Mouse (Mus musculus) MEL (cell line): ENCODE data around the gene Zfp607b. TPM values are rescaled to one million over a fixed set of nuclear protein-coding genes. Genes with fewer than 3 reads are reported as not detected.

Experiments used
- DNase-seq: peaks from one replicate; pipeline ENCODE4 v3.0.0; 2011; ENCODE audit warnings: low read depth, low spot score
- H3K27ac ChIP-seq: 2 replicates; pipeline ENCODE4 v1.5.1; 2012; ENCODE audit warnings: low read depth, mild to moderate bottlenecking, control low read depth, low read length, moderate library complexity; ENCODE audit not compliant: control insufficient read depth
- H3K27me3 ChIP-seq, 2 experiments: fragments of 150-350 bp in 1 of 2; sonication (generic) in 1 of 2; 2 replicates each; pipeline ENCODE4 v1.6.1; 2012; ENCODE audit warnings: low read length in 2 of 2, mild to moderate bottlenecking in 2 of 2, improper control_type of control experiment in 1 of 2, moderate library complexity in 1 of 2; ENCODE audit not compliant: insufficient read depth in 2 of 2, control insufficient read depth in 1 of 2
- H3K36me3 ChIP-seq, 2 experiments: 2 replicates each; pipeline ENCODE4 v1.6.1; 2012 to 2014; ENCODE audit warnings: low read length in 2 of 2, improper control_type of control experiment in 1 of 2, inconsistent platforms in 1 of 2, mild to moderate bottlenecking in 1 of 2; ENCODE audit not compliant: insufficient read depth in 2 of 2, control insufficient read depth in 1 of 2
- H3K4me1 ChIP-seq, 2 experiments: fragments of 150-350 bp in 1 of 2; sonication (generic) in 1 of 2; 2 replicates each; pipeline ENCODE4 v1.6.1; 2012; ENCODE audit warnings: low read length in 2 of 2, improper control_type of control experiment in 1 of 2, mild to moderate bottlenecking in 1 of 2; ENCODE audit not compliant: insufficient read depth in 2 of 2, control insufficient read depth in 1 of 2
- H3K4me3 ChIP-seq, 2 experiments: fragments of 150-350 bp in 1 of 2; sonication (generic) in 1 of 2; 2 replicates each; pipeline ENCODE4 v1.5.1; 2012; ENCODE audit warnings: low read depth in 2 of 2, low read length in 2 of 2, mild to moderate bottlenecking in 2 of 2, moderate library complexity in 2 of 2, control low read depth in 1 of 2, improper control_type of control experiment in 1 of 2; ENCODE audit not compliant: control insufficient read depth in 1 of 2, insufficient read depth in 1 of 2
- H3K79me2 ChIP-seq: 2 replicates; pipeline ENCODE4 v1.6.1; 2012; ENCODE audit warnings: mild to moderate bottlenecking, low read length, moderate library complexity; ENCODE audit not compliant: control insufficient read depth, poor library complexity, insufficient read depth
- H3K9ac ChIP-seq: 2 replicates; pipeline ENCODE4 v1.6.1; 2012; ENCODE audit warnings: low read depth, mild to moderate bottlenecking, control low read depth, low read length, moderate library complexity; ENCODE audit not compliant: control insufficient read depth, poor library complexity, severe bottlenecking
- H3K9me3 ChIP-seq: fragments of 150-350 bp; sonication (generic); replicated peaks from 2 replicates; pipeline ENCODE4 v1.6.1; 2012; ENCODE audit warnings: mild to moderate bottlenecking, low read length, improper control_type of control experiment, moderate library complexity; ENCODE audit not compliant: insufficient read depth
- BHLHE40 ChIP-seq: IDR thresholded peaks from 2 replicates; pipeline ENCODE4 v1.6.1; 2012; ENCODE audit warnings: low read depth, mild to moderate bottlenecking, inconsistent platforms, low read length, improper control_type of control experiment, borderline replicate concordance
- CTCF ChIP-seq, 3 experiments: IDR thresholded peaks in 2 of 3; conservative IDR thresholded peaks in 1 of 3; 2 replicates each; pipeline ENCODE4 v1.5.1; 2011 to 2012; ENCODE audit warnings: low read length in 3 of 3, low read depth in 2 of 3, mild to moderate bottlenecking in 2 of 3, improper control_type of control experiment in 1 of 3, inconsistent platforms in 1 of 3, mixed read lengths in 1 of 3, moderate library complexity in 1 of 3; ENCODE audit not compliant: control insufficient read depth in 1 of 3, insufficient read depth in 1 of 3, poor library complexity in 1 of 3, severe bottlenecking in 1 of 3
- E2F4 ChIP-seq: IDR thresholded peaks from 2 replicates; pipeline ENCODE4 v1.6.1; 2011; ENCODE audit warnings: low read depth, low read length, improper control_type of control experiment, borderline replicate concordance
- ELF1 ChIP-seq: IDR thresholded peaks from 2 replicates; pipeline ENCODE4 v1.6.1; 2014; ENCODE audit warnings: low read depth, mild to moderate bottlenecking, inconsistent platforms, low read length, improper control_type of control experiment, moderate library complexity
- EP300 ChIP-seq, 2 experiments: IDR thresholded peaks; 2 replicates each; pipeline ENCODE4 v1.6.1; 2011; ENCODE audit warnings: improper control_type of control experiment in 2 of 2, low read length in 2 of 2, low read depth in 1 of 2, mild to moderate bottlenecking in 1 of 2
- HCFC1 ChIP-seq: IDR thresholded peaks from 2 replicates; pipeline ENCODE4 v1.6.1; 2012; ENCODE audit warnings: low read depth, mild to moderate bottlenecking, inconsistent platforms, low read length, improper control_type of control experiment, moderate library complexity
- JUND ChIP-seq: IDR thresholded peaks from 2 replicates; pipeline ENCODE4 v1.6.1; 2011; ENCODE audit warnings: low read depth, mild to moderate bottlenecking, improper control_type of control experiment, low read length
- KAT2A ChIP-seq: conservative IDR thresholded peaks from 2 replicates; pipeline ENCODE4 v1.6.1; 2012; ENCODE audit warnings: low read depth, low read length, improper control_type of control experiment, inconsistent platforms
- MAFK ChIP-seq: IDR thresholded peaks from 2 replicates; pipeline ENCODE4 v1.6.1; 2011; ENCODE audit warnings: low read depth, mild to moderate bottlenecking, low read length, improper control_type of control experiment, borderline replicate concordance
- MAZ ChIP-seq: IDR thresholded peaks from 2 replicates; pipeline ENCODE4 v1.6.1; 2012; ENCODE audit warnings: low read depth, mild to moderate bottlenecking, inconsistent platforms, low read length, improper control_type of control experiment
- MYB ChIP-seq: IDR thresholded peaks from 2 replicates; pipeline ENCODE4 v1.6.1; 2011; ENCODE audit warnings: mild to moderate bottlenecking, low read depth, low read length, improper control_type of control experiment
- RAD21 ChIP-seq: IDR thresholded peaks from 2 replicates; pipeline ENCODE4 v1.6.1; 2011; ENCODE audit warnings: mild to moderate bottlenecking, low read depth, low read length, improper control_type of control experiment
- RCOR1 ChIP-seq: IDR thresholded peaks from 2 replicates; pipeline ENCODE4 v1.6.1; 2012; ENCODE audit warnings: low read depth, mild to moderate bottlenecking, inconsistent platforms, low read length, improper control_type of control experiment
- SIN3A ChIP-seq: IDR thresholded peaks from 2 replicates; pipeline ENCODE4 v1.6.1; 2012; ENCODE audit warnings: low read length, improper control_type of control experiment, inconsistent platforms
- USF1 ChIP-seq: IDR thresholded peaks from 2 replicates; pipeline ENCODE4 v1.6.1; 2014; ENCODE audit warnings: low read depth, mild to moderate bottlenecking, inconsistent platforms, low read length, improper control_type of control experiment, moderate library complexity
- USF2 ChIP-seq, 2 experiments: IDR thresholded peaks; 2 replicates each; pipeline ENCODE4 v1.6.1; 2011 to 2012; ENCODE audit warnings: improper control_type of control experiment in 2 of 2, low read length in 2 of 2, borderline replicate concordance in 1 of 2, inconsistent platforms in 1 of 2, low read depth in 1 of 2, mild to moderate bottlenecking in 1 of 2; ENCODE audit not compliant: insufficient read depth in 1 of 2
- ZKSCAN1 ChIP-seq: IDR thresholded peaks from 2 replicates; pipeline ENCODE4 v1.6.1; 2012; ENCODE audit warnings: low read depth, mild to moderate bottlenecking, inconsistent platforms, low read length, improper control_type of control experiment, moderate library complexity
- ZMIZ1 ChIP-seq: IDR thresholded peaks from 2 replicates; pipeline ENCODE4 v1.6.1; 2012; ENCODE audit warnings: low read depth, mild to moderate bottlenecking, inconsistent platforms, low read length, improper control_type of control experiment, moderate library complexity
- polyA plus RNA-seq, 2 experiments: library from polyadenylated mRNA; stranded (reverse) in 1 of 2; unstranded in 1 of 2; fragments of >175 nt in 1 of 2; fragments of >200 nt in 1 of 2; gene quantifications; 2 replicates each; pipeline versions ENCODE4 v1.2.1 to v1.2.4; 2012; ENCODE audit warnings: low replicate concordance in 2 of 2, low read depth in 1 of 2; ENCODE audit not compliant: insufficient read length in 2 of 2, insufficient read depth in 1 of 2, missing spikeins in 1 of 2
- total RNA-seq: library from RNA; depleted of rRNA; stranded (reverse); fragments of 300-350 nt; gene quantifications from 2 replicates; pipeline ENCODE4 v1.2.3, GENCODE M21; 2012

Zfp607b gene
- total and polyA plus RNA-seq, 3 experiments = 1.6 to 2.3 TPM; not detected in 1

DNA sequence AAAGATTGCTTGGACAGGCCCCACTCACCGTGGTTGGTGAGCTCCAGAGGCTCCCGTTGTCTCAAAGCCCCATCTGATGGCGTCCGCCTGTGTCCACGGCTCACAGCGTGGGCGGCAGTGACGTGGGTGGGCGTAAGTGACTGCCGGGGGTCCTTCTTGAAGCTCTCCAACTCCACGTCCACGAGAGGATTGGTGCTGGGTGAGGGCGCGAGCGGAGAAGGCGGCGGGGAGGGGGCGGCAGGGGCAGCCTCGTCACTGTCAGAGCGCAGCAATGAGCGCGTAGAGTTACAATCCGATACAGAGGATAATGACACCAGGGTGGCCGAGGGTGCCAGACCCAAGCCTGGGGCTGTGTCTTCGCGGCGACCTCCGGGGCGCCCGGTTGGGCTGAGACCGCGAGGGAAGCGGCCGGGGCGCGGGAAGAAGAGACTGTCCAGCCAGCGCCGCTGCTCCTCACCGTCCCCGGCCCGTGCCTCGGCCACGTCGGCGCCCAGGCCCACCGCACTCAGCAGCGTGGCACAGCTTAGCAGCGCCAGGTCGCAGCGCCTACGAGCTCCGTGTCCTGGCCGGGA lies 31.2 kb upstream of the Zfp607b start:
- no peak for DNase-seq
- no peak overlapping the region for H3K9ac ChIP-seq

DNA sequence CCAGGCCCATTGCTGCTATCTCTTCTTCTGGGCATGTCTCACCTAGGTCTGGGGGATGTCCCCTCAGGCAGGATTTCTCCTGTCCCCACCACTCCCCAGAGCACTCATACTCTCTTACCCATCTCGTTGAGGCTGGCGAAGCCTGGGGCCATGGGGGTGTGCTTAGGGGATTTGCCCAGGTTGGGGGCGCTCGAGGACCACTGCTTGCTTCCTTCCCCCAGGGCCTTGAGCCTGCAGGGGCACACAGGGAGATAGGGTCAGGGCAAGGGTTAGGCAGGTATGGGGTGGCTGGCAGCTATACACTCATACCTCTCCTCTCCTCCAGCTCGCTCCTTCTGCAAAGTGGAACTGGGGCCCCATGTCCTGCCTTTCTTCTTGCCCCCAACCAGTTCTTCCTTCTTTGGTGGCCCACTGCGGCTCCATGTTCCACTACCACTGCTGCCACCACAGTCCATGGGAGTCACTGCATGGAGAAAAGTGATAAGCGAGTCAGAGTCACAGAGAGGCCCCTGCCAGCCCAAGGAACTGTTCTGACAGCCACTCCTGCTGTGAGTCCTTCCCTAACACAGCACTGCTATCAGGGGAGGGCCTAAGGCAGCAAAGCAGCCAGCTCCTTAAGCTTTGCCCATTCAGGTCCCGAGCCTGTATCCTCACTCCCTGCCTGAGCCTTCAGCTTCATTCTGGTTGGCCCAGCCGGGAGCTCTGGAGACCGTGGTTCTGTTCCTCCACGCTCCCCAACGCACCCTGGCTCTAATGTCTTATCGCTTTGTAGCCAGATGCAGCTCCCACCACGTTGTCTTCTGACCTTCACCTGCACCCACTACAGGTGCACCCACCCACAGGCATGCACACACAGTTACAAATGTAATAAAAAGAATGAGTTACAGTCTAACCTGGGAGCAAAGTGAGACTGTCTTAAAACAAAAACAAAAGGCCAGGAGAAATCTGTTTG lies 30.2 kb upstream of the Zfp607b start:
- Histone ChIP-seq H3K27ac (no peak overlapping the region), H3K4me1 (no peaks in the 10 kb centered on the region), H3K27me3 (no peaks in the 10 kb centered on the region), H3K9me3 (no peaks in the 10 kb centered on the region), H3K9ac (no peak overlapping the region), H3K36me3 (no peaks in the 10 kb centered on the region), H3K79me2 (no peaks in the 10 kb centered on the region), H3K4me3 (no peak overlapping the region)
- TF ChIP-seq USF1 = no peak
- peak; percentile 26 for DNase-seq

More for the DNA sequence above, 31.2 kb upstream of the Zfp607b start:
- H3K27me3 ChIP-seq = no peaks in the 10 kb centered on the region
- no peaks in the 10 kb centered on the region for H3K79me2 ChIP-seq
- no peak for TF ChIP-seq MAZ
- TF ChIP-seq MYB = no peak
- no peak for TF ChIP-seq USF1
- TF ChIP-seq SIN3A = no peak
- no peak for TF ChIP-seq JUND
- TF ChIP-seq USF2 (IDR thresholded peaks at IDR 0.05; ENCODE audit: borderline replicate concordance in 1 of 2, insufficient read depth in 1 of 2, low read depth in 1 of 2, low read length in 2 of 2) = no peak
- no peak for TF ChIP-seq ELF1
- TF ChIP-seq HCFC1 = no peak
- no peak for TF ChIP-seq ZMIZ1
- no peak for TF ChIP-seq E2F4
- no peak for TF ChIP-seq ZKSCAN1
- TF ChIP-seq KAT2A = no peak
- no peak for TF ChIP-seq EP300 (IDR thresholded peaks at IDR 0.05; ENCODE audit: low read depth in 1 of 2, low read length in 2 of 2)
- TF ChIP-seq CTCF (IDR thresholded peaks at IDR 0.05 in 2 of 3, conservative IDR thresholded peaks at IDR 0.05 in 1 of 3; ENCODE audit: control insufficient read depth in 1 of 3, insufficient read depth in 1 of 3, low read depth in 2 of 3, low read length in 3 of 3, poor library complexity in 1 of 3, severe bottlenecking in 1 of 3) = no peak
- TF ChIP-seq RAD21 = no peak
- no peak for TF ChIP-seq MAFK
- TF ChIP-seq RCOR1 = no peak
- TF ChIP-seq BHLHE40 = no peak
- no peaks in the 10 kb centered on the region for H3K9me3 ChIP-seq
- no peak overlapping the region for H3K27ac ChIP-seq
- no peaks in the 10 kb centered on the region for H3K4me1 ChIP-seq
- no peaks in the 10 kb centered on the region for H3K36me3 ChIP-seq
- no peak overlapping the region for H3K4me3 ChIP-seq
